ENCODE assay signal across 7 mouse cellular contexts in the genomic region with DNA sequence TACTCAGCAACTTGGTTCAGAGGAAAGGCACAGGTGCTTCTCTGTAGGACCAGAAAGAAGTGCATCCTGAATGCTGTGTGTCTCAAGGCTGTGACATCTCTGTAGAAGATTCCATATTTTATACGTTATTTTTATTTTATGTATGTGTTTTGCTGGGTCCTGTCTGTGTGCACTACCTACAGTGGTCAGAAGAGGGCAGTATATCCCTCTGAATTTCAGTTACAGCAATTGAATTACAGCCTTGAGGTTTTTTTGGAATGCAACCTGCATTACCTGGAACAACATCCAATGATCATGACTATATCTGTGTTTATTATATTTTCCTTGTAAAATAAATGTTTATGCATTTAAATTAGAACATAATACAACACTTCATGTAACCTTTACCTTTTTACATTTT. TPM values are rescaled to one million over a fixed set of nuclear protein-coding genes. Genes with fewer than 3 reads are reported as not detected.
DNase-seq lines count a peak whose midpoint lies in the region; ATAC-seq and TF ChIP-seq lines count a peak whose summit lies in the region.
"Not testable (repeated sequence)": the region's sequence is repeated elsewhere in the genome, so short reads cannot be mapped to it uniquely, and the experiment has no call there.

No protein-coding gene starts in this region.

- not testable (repeated sequence) for H3K27me3 ChIP-seq in forebrain, postnatal 0 days (ENCODE audit: insufficient read depth, low read length)

- H3K4me1 ChIP-seq in forebrain, postnatal 0 days (ENCODE audit: insufficient read depth), result not testable (repeated sequence)

- peak; percentile 69 for TF ChIP-seq CTCF in forebrain, postnatal 0 days (IDR thresholded peaks at IDR 0.05; ENCODE audit: low read depth)

- not testable (repeated sequence) for H3K27ac ChIP-seq in forebrain, postnatal 0 days (ENCODE audit: low read depth, low read length)

- intact Hi-C loops in left cerebral cortex, postnatal 25 days (cut with DNase I), result loop anchor here (10.0 kb wide), 1 partner anchor 128 kb away; no protein-coding TSS in a partner anchor

- WGBS in forebrain, postnatal 0 days, result 33% methylated on average over 1 of the region's 1 CpGs

- H3K4me3 ChIP-seq in forebrain, postnatal 0 days (ENCODE audit: low read depth, low read length), result not testable (repeated sequence)

- not testable (repeated sequence) for H3K9me3 ChIP-seq in forebrain, postnatal 0 days (ENCODE audit: low read length)

- peak; percentile 19 for DNase-seq in Muller cell, postnatal 12 days (ENCODE audit: inconsistent ontology term)
- DNase-seq in cerebellum, adult 18-20 months, result peak; percentile 2 to 5
- peak; percentile 55 for DNase-seq in forebrain, postnatal 0 days
- DNase-seq in left cerebral cortex, postnatal 25 days (ENCODE audit: low spot score in 2 of 2), result peak; percentile 2 to 5
- DNase-seq in right cerebral cortex, postnatal 4 days, result peak; percentile 44

- not testable (repeated sequence) for H3K9ac ChIP-seq in forebrain, postnatal 0 days

- not testable (repeated sequence) for H3K4me2 ChIP-seq in forebrain, postnatal 0 days (ENCODE audit: low read depth)

- not testable (repeated sequence) for ATAC-seq in forebrain, postnatal 0 days
- ATAC-seq in inflammation-experienced regulatory T-cells, adult 6 months, result peak; percentile 57
- peak; percentile 81 for ATAC-seq in megakaryocyte progenitor cell, adult 5-6 weeks (replicated peaks; ENCODE audit: poor library complexity)

- not testable (repeated sequence) for H3K36me3 ChIP-seq in forebrain, postnatal 0 days (ENCODE audit: insufficient read depth)

RNA-seq across cellular contexts. Expression of a gene that starts 3.1 kb away (rescaled TPM):
- 3.8 and 4.4 TPM in 2 replicates for total RNA-seq in forebrain, postnatal 0 days (2014; rRNA removed)
- polyA plus RNA-seq in forebrain, postnatal 0 days (2015; fragmentation: Nextera tagmentation; extraction: Ambion mirVana), result 3.9 and 5.6 TPM in 2 replicates
- polyA plus RNA-seq in inflammation-experienced regulatory T-cells, adult 6 months (2017; shearing (Covaris generic)), result 1 to 10 TPM; 1.4 to 6.6 (median 3.1) TPM
- total RNA-seq in left cerebral cortex, postnatal 25 days (2021), result 1 to 10 TPM; 2.8 to 3.0 TPM
- 8.5 and 15.3 TPM in 2 replicates for total RNA-seq in megakaryocyte progenitor cell, adult 5-6 weeks (2015)
- total RNA-seq in megakaryocyte progenitor cell, adult 5-6 weeks (2017), result 19.0 and 20.6 TPM in 2 replicates

RNA-seq across cellular contexts. Expression of a gene that starts 56.1 kb away (rescaled TPM):
- 6.0 and 7.3 TPM in 2 replicates for total RNA-seq in forebrain, postnatal 0 days (2014; rRNA removed)
- polyA plus RNA-seq in forebrain, postnatal 0 days (2015; fragmentation: Nextera tagmentation; extraction: Ambion mirVana), result 6.3 and 8.2 TPM in 2 replicates
- 10 to 100 TPM; 11.0 to 12.3 (median 12.2) TPM for polyA plus RNA-seq in inflammation-experienced regulatory T-cells, adult 6 months (2017; shearing (Covaris generic))
- total RNA-seq in left cerebral cortex, postnatal 25 days (2021), result 1 to 10 TPM; 6.1 to 7.0 TPM
- total RNA-seq in megakaryocyte progenitor cell, adult 5-6 weeks (2015), result 26.0 and 29.6 TPM in 2 replicates
- 7.8 and 9.7 TPM in 2 replicates for total RNA-seq in megakaryocyte progenitor cell, adult 5-6 weeks (2017)

Comparison
In these comparisons a context has a peak if more than half of its experiments do, and no peak if none do; other contexts are left out.
1. DNase-seq: peak in every context shown above with its lines; median percentile 55 in forebrain, postnatal 0 days; 44 in right cerebral cortex, postnatal 4 days; 19 in Muller cell, postnatal 12 days; 4 in cerebellum, adult 18-20 months; 4 in left cerebral cortex, postnatal 25 days.